Mouse (Mus musculus) retina, embryonic 14.5 days (tissue): ENCODE results near the gene Dvl1.

Source experiments
- DNase-seq: peaks from one replicate; pipeline ENCODE4 v3.0.0-alpha.2; 2015; ENCODE audit warnings: low spot score

The Dvl1 gene

DNA sequence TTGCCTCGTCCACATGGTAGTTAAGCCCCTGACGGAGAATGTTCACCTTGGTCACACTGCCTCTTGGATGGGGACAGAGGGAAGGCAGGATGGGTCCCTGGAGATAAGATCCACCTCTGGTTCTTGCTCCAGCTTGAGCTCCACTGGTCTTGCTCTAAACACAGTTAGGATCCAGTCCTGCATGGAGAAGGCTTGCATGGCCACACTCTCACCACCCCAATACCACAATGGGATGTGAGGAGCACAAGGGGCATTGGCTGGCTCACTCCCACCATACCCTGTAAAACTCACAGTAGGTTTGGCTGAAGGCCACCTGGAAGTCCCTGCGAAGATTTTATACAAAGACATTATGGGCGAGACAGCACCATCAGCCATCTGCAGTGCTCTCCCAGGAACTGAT, 61.5 kb downstream of the Dvl1 start:
- DNase-seq: no peak
